Mouse (Mus musculus) heart, postnatal 0 days (tissue): ENCODE data around the gene Sec14l5. TPM values are rescaled to one million over a fixed set of nuclear protein-coding genes. Genes with fewer than 3 reads are reported as not detected.

Source experiments
- ATAC-seq: fragments of 200-750 bp; cut with Nextera tagmentation; 2 replicates; pipeline ENCODE4 v1.8.0; 2017; ENCODE audit warnings: low read depth, moderate number of reproducible peaks, moderate library complexity; ENCODE audit not compliant: insufficient read depth
- DNase-seq: peaks from one replicate; pipeline ENCODE4 v3.0.0-alpha.2; 2016; ENCODE audit warnings: low spot score
- H3K27ac ChIP-seq: fragments of 300-500 bp; sonication (generic); 2 replicates; pipeline ENCODE4 v1.5.1; 2014; ENCODE audit warnings: low read depth, mild to moderate bottlenecking
- H3K27me3 ChIP-seq: fragments of 300-500 bp; sonication (generic); 2 replicates; pipeline ENCODE4 v1.6.1; 2014; ENCODE audit warnings: low read length, mixed read lengths; ENCODE audit not compliant: control insufficient read depth, insufficient read depth
- H3K36me3 ChIP-seq: fragments of 300-500 bp; sonication (generic); replicated peaks from 2 replicates; pipeline ENCODE4 v1.6.1; 2014; ENCODE audit warnings: low read length, mixed read lengths; ENCODE audit not compliant: control insufficient read depth, insufficient read depth
- H3K4me1 ChIP-seq: fragments of 300-500 bp; sonication (generic); 2 replicates; pipeline ENCODE4 v1.6.1; 2014; ENCODE audit warnings: antibody characterized with exemption; ENCODE audit not compliant: control insufficient read depth, insufficient read depth
- H3K4me2 ChIP-seq: fragments of 300-500 bp; sonication (generic); 2 replicates; pipeline ENCODE4 v1.6.1; 2014; ENCODE audit warnings: low read depth, mild to moderate bottlenecking, low read length, moderate library complexity
- H3K4me3 ChIP-seq: fragments of 300-500 bp; sonication (generic); 2 replicates; pipeline ENCODE4 v1.5.1; 2014; ENCODE audit warnings: low read depth, low read length
- H3K9ac ChIP-seq: fragments of 300-500 bp; sonication (generic); replicated peaks from 2 replicates; pipeline ENCODE4 v1.6.1; 2014; ENCODE audit warnings: low read depth, low read length, mixed read lengths
- H3K9me3 ChIP-seq: fragments of 300-500 bp; sonication (generic); replicated peaks from 2 replicates; pipeline ENCODE4 v1.6.1; 2016; ENCODE audit warnings: low read length; ENCODE audit not compliant: control insufficient read depth
- CTCF ChIP-seq: IDR thresholded peaks from 2 replicates; pipeline ENCODE4 v1.5.1; 2016; ENCODE audit warnings: antibody characterized with exemption, control low read depth, low read depth
- EP300 ChIP-seq: IDR thresholded peaks from 2 replicates; pipeline ENCODE4 v1.6.1; 2016; ENCODE audit warnings: antibody characterized with exemption, low read depth
- WGBS: fragments of 180-500 bp; shearing (Covaris S2); extraction: QIAGEN DNeasy Blood & Tissue Kit; methylation state at CpG from one replicate; pipeline ENCODE4 v1.1.7; 2014; 5-methylcytosine and 5-hydroxymethylcytosine counted together
- polyA plus RNA-seq: library from polyadenylated mRNA; unstranded; fragments of >200 nt; fragmentation: Nextera tagmentation; extraction: Ambion mirVana; gene quantifications from 2 replicates; pipeline ENCODE4 v1.2.1, GENCODE M21; 2015
- total RNA-seq: library from RNA; depleted of rRNA; stranded (reverse); fragments of >200 nt; gene quantifications from 2 replicates; pipeline ENCODE4 v1.2.3, GENCODE M21; 2014; ENCODE audit warnings: low replicate concordance

Gene Sec14l5
- total and polyA plus RNA-seq, 2 experiments from 2014 or later, result not detected

GRCm38 (mm10) chr16:5205431-5205970 lies 58.6 kb downstream of the Sec14l5 start:
- Histone ChIP-seq H3K36me3 (peaks cover 9% of the 10 kb centered on the region; the same call in 1 of the 2 replicates), H3K9me3 (no peaks in the 10 kb centered on the region), H3K4me2 (no peak overlapping the region), H3K27ac (no peak overlapping the region), H3K4me3 (no peak overlapping the region), H3K27me3 (no peaks in the 10 kb centered on the region), H3K4me1 (peaks cover 4% of the 10 kb centered on the region), H3K9ac (no peak overlapping the region)
- WGBS, result 57% methylated on average over 5 of the region's 5 CpGs
- DNase-seq (no peak), ATAC-seq (no peak)
- TF ChIP-seq CTCF, result no peak
- TF ChIP-seq EP300, result no peak

- H3K4me1 ChIP-seq, result peaks cover 4% of the 10 kb centered on the region
- H3K4me3 ChIP-seq, result no peak overlapping the region
- H3K27me3 ChIP-seq, result no peaks in the 10 kb centered on the region
- WGBS, result 52% methylated on average over 5 of the region's 5 CpGs
- H3K9ac ChIP-seq, result no peak overlapping the region
- ATAC-seq (no peak), DNase-seq (no peak)
- H3K36me3 ChIP-seq, result 0 out of 2 replicates have a peak, but pooled peaks cover 3% of the 10 kb centered on the region
- TF ChIP-seq CTCF (no peak), EP300 (no peak)
- H3K9me3 ChIP-seq, result no peaks in the 10 kb centered on the region
- H3K27ac ChIP-seq, result no peak overlapping the region
- no peak overlapping the region for H3K4me2 ChIP-seq
These were observed 59.1 kb downstream of the Sec14l5 start for GRCm38 (mm10) chr16:5206051-5206450.

- ATAC-seq (no peak), DNase-seq (no peak)
- H3K9me3 ChIP-seq, result no peaks in the 10 kb centered on the region
- no peak overlapping the region for H3K27ac ChIP-seq
- 80% methylated on average over 2 of the region's 2 CpGs for WGBS
- TF ChIP-seq CTCF (no peak), EP300 (no peak)
- H3K36me3 ChIP-seq, result no peaks in the 10 kb centered on the region
- H3K9ac ChIP-seq, result no peak overlapping the region
- no peaks in the 10 kb centered on the region for H3K27me3 ChIP-seq
- no peak overlapping the region for H3K4me3 ChIP-seq
- H3K4me2 ChIP-seq, result no peak overlapping the region
- H3K4me1 ChIP-seq, result no peaks in the 10 kb centered on the region
These were observed 63.5 kb downstream of the Sec14l5 start for GRCm38 (mm10) chr16:5210365-5210764.

GRCm38 (mm10) chr16:5212150-5212549 lies 65.2 kb downstream of the Sec14l5 start:
- Histone ChIP-seq H3K36me3 (no peaks in the 10 kb centered on the region), H3K9me3 (no peaks in the 10 kb centered on the region), H3K27me3 (no peaks in the 10 kb centered on the region), H3K4me3 (no peak overlapping the region), H3K9ac (no peak overlapping the region), H3K27ac (no peak overlapping the region), H3K4me2 (no peak overlapping the region), H3K4me1 (0 out of 2 replicates have a peak, but pooled peaks cover under 1% of the 10 kb centered on the region)
- 75% methylated on average over 3 of the region's 3 CpGs for WGBS
- ATAC-seq (no peak), DNase-seq (no peak)
- TF ChIP-seq EP300 (no peak), CTCF (no peak)

DNA sequence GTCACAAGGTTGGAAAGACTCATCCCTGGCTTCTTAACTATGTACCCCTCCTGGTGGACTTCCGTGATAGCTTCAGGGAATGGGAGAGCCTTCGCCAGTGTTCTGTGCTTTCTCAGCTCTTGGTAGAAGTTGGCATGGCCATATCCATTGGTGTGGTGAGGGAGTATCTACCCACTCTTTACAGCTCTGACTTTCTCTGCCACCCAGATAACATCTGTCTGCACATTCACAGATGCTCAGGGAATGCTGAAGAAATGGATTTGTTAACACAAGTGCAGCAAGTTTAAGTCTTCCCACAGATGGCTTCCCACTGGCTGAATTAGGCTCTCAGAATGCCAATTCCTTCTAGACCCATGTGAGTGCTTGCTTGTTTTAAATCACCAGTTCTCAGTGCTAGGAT lies 67.2 kb downstream of the Sec14l5 start:
- ATAC-seq, result no peak
- WGBS, result 66% methylated on average over 2 of the region's 2 CpGs

DNA sequence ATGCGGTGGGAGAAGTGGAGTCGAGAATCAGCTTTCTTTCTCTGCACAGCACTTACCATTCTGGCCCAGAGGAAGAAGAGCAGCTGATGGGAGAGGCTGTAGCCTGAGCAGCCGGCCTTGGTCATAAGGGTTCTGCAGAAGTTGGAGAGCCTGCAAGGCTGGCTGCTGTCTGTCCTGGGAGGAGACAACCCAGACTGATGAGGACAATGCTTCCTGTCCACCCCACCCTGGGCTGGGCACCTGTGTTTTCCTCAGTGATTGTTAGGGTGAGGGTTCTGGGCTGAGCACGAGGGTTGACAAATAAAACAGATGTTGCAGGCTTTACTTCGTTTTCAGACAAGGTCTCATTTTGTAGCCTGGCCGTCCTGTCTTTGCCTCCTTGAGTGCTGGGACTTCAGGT lies 69.8 kb downstream of the Sec14l5 start:
- DNase-seq (no peak), ATAC-seq (no peak)
- Histone ChIP-seq H3K4me3 (no peak overlapping the region), H3K9ac (no peak overlapping the region), H3K4me2 (no peak overlapping the region), H3K36me3 (no peaks in the 10 kb centered on the region), H3K4me1 (0 out of 2 replicates have a peak, but pooled peaks cover 4% of the 10 kb centered on the region), H3K9me3 (no peaks in the 10 kb centered on the region), H3K27ac (no peak overlapping the region), H3K27me3 (no peaks in the 10 kb centered on the region)
- TF ChIP-seq CTCF (no peak), EP300 (no peak)
- WGBS, result 51% methylated on average over 6 of the region's 6 CpGs

More for the DNA sequence above, 67.2 kb downstream of the Sec14l5 start:
- Histone ChIP-seq H3K4me1 (0 out of 2 replicates have a peak, but pooled peaks cover 4% of the 10 kb centered on the region), H3K36me3 (no peaks in the 10 kb centered on the region), H3K4me2 (no peak overlapping the region), H3K9me3 (no peaks in the 10 kb centered on the region), H3K9ac (no peak overlapping the region), H3K27ac (no peak overlapping the region), H3K27me3 (no peaks in the 10 kb centered on the region), H3K4me3 (no peak overlapping the region)
- no peak for DNase-seq
- TF ChIP-seq EP300, result no peak
- TF ChIP-seq CTCF, result no peak
